Mouse (Mus musculus): ENCODE results near the gene Cdh26. TPM values are rescaled to one million over a fixed set of nuclear protein-coding genes. Genes with fewer than 3 reads are reported as not detected.

The Cdh26 gene
- total and polyA plus RNA-seq, 3 experiments: not detected

GRCm38 (mm10) chr2:178519321-178519720, 89.0 kb downstream of the Cdh26 start:
- H3K27me3 ChIP-seq (ENCODE audit: insufficient read depth, low read length): no peaks in the 10 kb centered on the region
- no peak for ATAC-seq (ENCODE audit: extremely low read depth, insufficient number of reproducible peaks, low FRiP score, poor library complexity, severe bottlenecking)
- no peaks in the 10 kb centered on the region for H3K36me3 ChIP-seq (replicated peaks)
- no peak for TF ChIP-seq GATA2 (IDR thresholded peaks at IDR 0.05; ENCODE audit: borderline replicate concordance, low read depth, low read length)
- TF ChIP-seq CTCF (IDR thresholded peaks at IDR 0.05; ENCODE audit: low read depth, low read length): no peak
- no peak for TF ChIP-seq POLR2AphosphoS5 (IDR thresholded peaks at IDR 0.05; ENCODE audit: insufficient replicate concordance, low read depth, low read length)
- TF ChIP-seq GATA1 (IDR thresholded peaks at IDR 0.05; ENCODE audit: borderline replicate concordance, low read length): no peak
- TF ChIP-seq TAL1 (conservative IDR thresholded peaks at IDR 0.05; ENCODE audit: low read depth, low read length): no peak
- DNase-seq (ENCODE audit: low spot score): no peak
- no peaks in the 10 kb centered on the region for H3K4me1 ChIP-seq (ENCODE audit: insufficient read depth, low read depth, low read length)
- H3K4me3 ChIP-seq (ENCODE audit: low read depth, low read length): no peak overlapping the region
- H3K9me3 ChIP-seq (replicated peaks): peaks cover 81% of the 10 kb centered on the region

DNA sequence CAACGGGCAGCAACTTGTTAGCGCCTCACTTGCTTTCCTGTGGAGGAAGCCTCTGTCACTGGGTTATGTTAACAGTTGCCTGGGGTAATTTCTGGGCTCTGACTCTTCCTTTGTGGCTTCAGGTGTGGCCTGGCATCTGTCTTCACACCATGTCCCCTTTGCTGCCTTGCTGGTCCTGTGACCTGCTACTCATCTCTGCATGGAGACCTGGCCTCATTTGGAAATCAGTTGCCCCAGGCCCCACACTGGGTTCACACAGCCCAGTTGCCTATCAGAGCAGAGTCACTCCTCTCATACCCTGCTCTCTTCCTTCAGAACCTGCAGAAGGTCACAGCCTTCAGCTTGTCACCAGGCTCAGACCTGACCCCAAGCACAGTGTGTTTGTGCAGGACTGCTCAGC, 89.9 kb downstream of the Cdh26 start:
- H3K4me3 ChIP-seq (ENCODE audit: low read depth, low read length): no peak overlapping the region
- peaks cover 81% of the 10 kb centered on the region for H3K9me3 ChIP-seq (replicated peaks)
- ATAC-seq (ENCODE audit: extremely low read depth, insufficient number of reproducible peaks, low FRiP score, poor library complexity, severe bottlenecking): no peak
- no peak for DNase-seq (ENCODE audit: low spot score)
- no peaks in the 10 kb centered on the region for H3K36me3 ChIP-seq (replicated peaks)
- H3K4me1 ChIP-seq (ENCODE audit: insufficient read depth, low read depth, low read length): no peaks in the 10 kb centered on the region
- no peaks in the 10 kb centered on the region for H3K27me3 ChIP-seq (ENCODE audit: insufficient read depth, low read length)
- TF ChIP-seq GATA2 (IDR thresholded peaks at IDR 0.05; ENCODE audit: borderline replicate concordance, low read depth, low read length): no peak
- no peak for TF ChIP-seq GATA1 (IDR thresholded peaks at IDR 0.05; ENCODE audit: borderline replicate concordance, low read length)
- no peak for TF ChIP-seq CTCF (IDR thresholded peaks at IDR 0.05; ENCODE audit: low read depth, low read length)
- TF ChIP-seq TAL1 (conservative IDR thresholded peaks at IDR 0.05; ENCODE audit: low read depth, low read length): no peak
- no peak for TF ChIP-seq POLR2AphosphoS5 (IDR thresholded peaks at IDR 0.05; ENCODE audit: insufficient replicate concordance, low read depth, low read length)

- Histone ChIP-seq H3K4me1 (ENCODE audit: insufficient read depth, low read depth, low read length) (no peaks in the 10 kb centered on the region), H3K4me3 (ENCODE audit: low read depth, low read length) (no peak overlapping the region), H3K27me3 (ENCODE audit: insufficient read depth, low read length) (no peaks in the 10 kb centered on the region), H3K36me3 (replicated peaks) (no peaks in the 10 kb centered on the region), H3K9me3 (replicated peaks) (peaks cover 72% of the 10 kb centered on the region)
- ATAC-seq (ENCODE audit: extremely low read depth, insufficient number of reproducible peaks, low FRiP score, poor library complexity, severe bottlenecking) (no peak), DNase-seq (ENCODE audit: low spot score) (no peak)
- TF ChIP-seq GATA1 (IDR thresholded peaks at IDR 0.05; ENCODE audit: borderline replicate concordance, low read length) (no peak), POLR2AphosphoS5 (IDR thresholded peaks at IDR 0.05; ENCODE audit: insufficient replicate concordance, low read depth, low read length) (no peak), GATA2 (IDR thresholded peaks at IDR 0.05; ENCODE audit: borderline replicate concordance, low read depth, low read length) (no peak), CTCF (IDR thresholded peaks at IDR 0.05; ENCODE audit: low read depth, low read length) (no peak), TAL1 (conservative IDR thresholded peaks at IDR 0.05; ENCODE audit: low read depth, low read length) (no peak)
Measured at GRCm38 (mm10) chr2:178522331-178522730, 92.0 kb downstream of the Cdh26 start.

DNA sequence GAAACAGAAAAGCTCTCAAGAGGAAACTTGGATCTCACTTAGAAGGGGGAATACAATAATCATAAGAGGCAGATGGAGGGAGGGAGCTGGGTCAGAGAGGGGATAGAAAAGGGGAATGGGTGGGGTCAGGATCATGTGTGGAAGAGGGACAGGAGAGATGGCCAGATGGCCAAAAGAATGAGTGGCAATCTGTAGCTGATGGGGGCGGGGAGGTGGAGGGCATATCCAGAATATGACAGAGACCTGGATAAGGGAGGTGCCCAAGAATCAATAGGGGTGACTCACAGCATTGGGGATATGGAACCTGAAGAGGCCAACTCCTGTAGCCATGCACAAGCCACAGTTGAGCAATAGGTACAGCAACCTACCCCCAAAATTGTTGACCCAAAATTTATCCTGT, 92.5 kb downstream of the Cdh26 start:
- no peak for ATAC-seq (ENCODE audit: extremely low read depth, insufficient number of reproducible peaks, low FRiP score, poor library complexity, severe bottlenecking)

GRCm38 (mm10) chr2:178526776-178527175, 96.4 kb downstream of the Cdh26 start:
- H3K4me1 ChIP-seq (ENCODE audit: insufficient read depth, low read depth, low read length): no peaks in the 10 kb centered on the region
- H3K36me3 ChIP-seq (replicated peaks): no peaks in the 10 kb centered on the region
- H3K27me3 ChIP-seq (ENCODE audit: insufficient read depth, low read length): no peaks in the 10 kb centered on the region
- DNase-seq (ENCODE audit: low spot score) (no peak), ATAC-seq (ENCODE audit: extremely low read depth, insufficient number of reproducible peaks, low FRiP score, poor library complexity, severe bottlenecking) (no peak)
- H3K4me3 ChIP-seq (ENCODE audit: low read depth, low read length): no peak overlapping the region
- TF ChIP-seq GATA2 (IDR thresholded peaks at IDR 0.05; ENCODE audit: borderline replicate concordance, low read depth, low read length): no peak
- TF ChIP-seq POLR2AphosphoS5 (IDR thresholded peaks at IDR 0.05; ENCODE audit: insufficient replicate concordance, low read depth, low read length): no peak
- no peak for TF ChIP-seq TAL1 (conservative IDR thresholded peaks at IDR 0.05; ENCODE audit: low read depth, low read length)
- no peak for TF ChIP-seq CTCF (IDR thresholded peaks at IDR 0.05; ENCODE audit: low read depth, low read length)
- no peak for TF ChIP-seq GATA1 (IDR thresholded peaks at IDR 0.05; ENCODE audit: borderline replicate concordance, low read length)
- H3K9me3 ChIP-seq (replicated peaks): peaks cover 79% of the 10 kb centered on the region

More for the DNA sequence above, 92.5 kb downstream of the Cdh26 start:
- DNase-seq (ENCODE audit: low spot score): no peak
- H3K27me3 ChIP-seq (ENCODE audit: insufficient read depth, low read length): no peaks in the 10 kb centered on the region
- no peaks in the 10 kb centered on the region for H3K36me3 ChIP-seq (replicated peaks)
- H3K4me3 ChIP-seq (ENCODE audit: low read depth, low read length): no peak overlapping the region
- H3K9me3 ChIP-seq (replicated peaks): peaks cover 72% of the 10 kb centered on the region
- H3K4me1 ChIP-seq (ENCODE audit: insufficient read depth, low read depth, low read length): no peaks in the 10 kb centered on the region
- TF ChIP-seq POLR2AphosphoS5 (IDR thresholded peaks at IDR 0.05; ENCODE audit: insufficient replicate concordance, low read depth, low read length) (no peak), GATA2 (IDR thresholded peaks at IDR 0.05; ENCODE audit: borderline replicate concordance, low read depth, low read length) (no peak), CTCF (IDR thresholded peaks at IDR 0.05; ENCODE audit: low read depth, low read length) (no peak), TAL1 (conservative IDR thresholded peaks at IDR 0.05; ENCODE audit: low read depth, low read length) (no peak), GATA1 (IDR thresholded peaks at IDR 0.05; ENCODE audit: borderline replicate concordance, low read length) (no peak)

DNA sequence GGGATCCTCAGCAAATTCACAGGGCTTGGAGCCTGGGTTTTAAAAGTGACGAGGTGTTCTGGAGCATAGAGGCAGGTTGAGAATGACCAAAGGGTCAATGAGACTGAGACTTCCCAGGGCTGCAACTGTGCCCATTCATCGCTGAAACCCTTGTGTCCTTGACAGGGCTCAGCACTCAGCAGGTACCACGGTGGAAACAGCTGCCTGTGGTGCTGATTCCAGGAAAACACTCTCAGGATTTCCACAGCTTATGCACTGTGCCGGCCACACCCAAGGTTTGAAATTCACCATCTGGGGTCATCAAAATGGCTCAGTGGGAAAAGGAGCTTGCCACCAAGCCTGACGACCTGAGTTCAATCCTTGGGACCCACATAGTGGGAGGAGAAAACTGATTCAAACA, 100.9 kb downstream of the Cdh26 start:
- DNase-seq (ENCODE audit: low spot score): no peak
- Histone ChIP-seq H3K4me1 (ENCODE audit: insufficient read depth, low read depth, low read length) (no peaks in the 10 kb centered on the region), H3K36me3 (replicated peaks) (no peaks in the 10 kb centered on the region), H3K27me3 (ENCODE audit: insufficient read depth, low read length) (no peaks in the 10 kb centered on the region), H3K4me3 (ENCODE audit: low read depth, low read length) (no peak overlapping the region), H3K9me3 (replicated peaks) (peaks cover 87% of the 10 kb centered on the region)
- no peak for ATAC-seq (ENCODE audit: extremely low read depth, insufficient number of reproducible peaks, low FRiP score, poor library complexity, severe bottlenecking)
- TF ChIP-seq CTCF (IDR thresholded peaks at IDR 0.05; ENCODE audit: low read depth, low read length): no peak
- TF ChIP-seq GATA2 (IDR thresholded peaks at IDR 0.05; ENCODE audit: borderline replicate concordance, low read depth, low read length): no peak
- no peak for TF ChIP-seq TAL1 (conservative IDR thresholded peaks at IDR 0.05; ENCODE audit: low read depth, low read length)
- no peak for TF ChIP-seq POLR2AphosphoS5 (IDR thresholded peaks at IDR 0.05; ENCODE audit: insufficient replicate concordance, low read depth, low read length)
- no peak for TF ChIP-seq GATA1 (IDR thresholded peaks at IDR 0.05; ENCODE audit: borderline replicate concordance, low read length)

Measured in G1E (cell line).